Mouse (Mus musculus) layer of hippocampus, adult 6 months (tissue): ENCODE measurements around the gene Stx1b. TPM values are rescaled to one million over a fixed set of nuclear protein-coding genes. Genes with fewer than 3 reads are reported as not detected.

ENCODE experiments used
- long read RNA-seq, 2 experiments: library from polyadenylated mRNA; unstranded; transcript quantifications; one replicate each; pipeline ENCODE4 v2.0.0; 2019 to 2020
- polyA plus RNA-seq: library from polyadenylated mRNA; unstranded; fragments of <200 nt; fragmentation: Nextera tagmentation; gene quantifications from 2 replicates; pipeline ENCODE4 v1.2.3, GENCODE M21; 2021

Gene Stx1b
- 29.2 and 31.2 TPM in 2 replicates for polyA plus RNA-seq
- long read RNA-seq, experiment 1, full-length matches to known transcripts, result 2 of 33 reads
- long read RNA-seq, experiment 1, partial matches to known transcripts, result 5 of 33 reads
- long read RNA-seq, experiment 1, other reads (novel, unspliced or antisense), result 26 of 33 reads
- long read RNA-seq, experiment 2, full-length matches to known transcripts, result 39 of 112 reads
- long read RNA-seq, experiment 2, partial matches to known transcripts, result 1 of 112 reads
- long read RNA-seq, experiment 2, other reads (novel, unspliced or antisense), result 72 of 112 reads

GRCm38 (mm10) chr7:127824176-127824871, at the start of gene Stx1b, which contains the start of gene Stx4a:
Stx1b (minus strand) TSS chr7:127824549.
Stx4a (plus strand) TSS chr7:127824294.

GRCm38 (mm10) chr7:127800435-127801009, 23.8 kb downstream of the Stx1b start, which contains the start of gene Hsd3b7:
Hsd3b7 (plus strand) TSS chr7:127800604.

DNA sequence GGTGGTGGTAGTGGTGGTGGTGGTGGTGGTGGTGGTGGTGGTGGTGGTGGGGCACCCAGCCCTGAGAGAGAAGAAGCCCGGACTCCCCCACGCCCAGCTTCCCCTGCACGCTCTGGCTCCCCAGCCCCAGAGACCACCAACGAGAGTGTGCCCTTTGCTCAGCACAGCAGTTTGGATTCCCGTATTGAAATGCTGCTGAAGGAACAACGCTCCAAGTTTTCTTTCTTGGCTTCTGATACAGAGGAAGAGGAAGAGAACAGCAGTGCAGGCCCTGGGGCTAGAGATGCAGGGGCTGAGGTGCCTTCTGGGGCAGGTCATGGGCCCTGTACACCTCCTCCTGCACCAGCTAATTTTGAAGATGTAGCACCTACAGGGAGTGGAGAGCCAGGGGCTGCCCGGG, 39.0 kb downstream of the Stx1b start, which contains the start of gene Gm49388:
Gm49388 (plus strand) TSS at position 301 of the 400 bp plus-strand sequence.

DNA sequence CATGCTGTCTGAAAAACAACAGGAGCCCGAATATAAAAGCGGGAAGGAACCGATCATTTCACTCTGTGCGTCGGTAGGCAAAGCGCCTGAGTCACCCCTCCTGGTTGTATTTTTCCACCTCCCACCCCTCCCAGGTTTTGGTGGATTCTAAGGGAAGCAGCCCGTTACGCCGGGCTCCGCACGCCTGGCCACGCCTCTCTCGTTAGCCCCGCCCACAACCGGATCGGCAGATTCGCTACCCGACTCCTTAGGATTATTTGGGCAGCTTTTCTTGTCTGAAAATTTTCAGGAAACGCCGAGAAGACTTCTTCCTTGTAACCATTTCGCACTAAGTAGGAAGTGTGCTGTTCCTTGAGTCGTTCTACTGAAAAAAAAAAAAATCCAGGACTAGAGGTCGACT, 47.9 kb downstream of the Stx1b start, which contains the start of gene Setd1a:
Setd1a (plus strand) TSS at position 245 of the 400 bp plus-strand sequence.

DNA sequence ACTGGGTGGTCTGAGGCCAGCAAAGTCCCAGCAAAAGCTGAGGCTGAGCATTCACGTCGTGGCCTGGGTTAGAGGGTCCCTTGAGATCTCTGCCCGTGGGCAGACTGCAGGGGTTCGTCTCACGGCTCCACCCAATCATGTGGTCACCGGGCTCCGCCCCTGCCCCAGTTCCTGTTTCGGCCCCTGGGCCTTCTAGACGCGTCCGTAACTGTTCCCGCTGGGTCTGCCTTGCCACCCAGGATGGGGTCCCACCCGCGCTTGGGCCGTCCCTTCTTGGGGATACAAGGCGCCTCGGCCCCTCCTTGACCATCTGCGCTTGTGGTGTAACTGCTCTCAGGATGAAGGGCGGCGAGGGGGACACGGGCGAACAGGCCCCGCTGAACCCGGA, 54.7 kb downstream of the Stx1b start, which contains the start of gene Orai3:
Orai3 (plus strand) TSS at position 165 of the 388 bp plus-strand sequence.

Other genes starting within 250 kb of the Stx1b start
- gene Ccdc189, start 236.0 kb downstream of the Stx1b start, polyA plus RNA-seq, result 14.1 and 19.3 TPM in 2 replicates
- 8.5 and 10.1 TPM in 2 replicates for gene Rnf40, start 235.8 kb downstream of the Stx1b start, polyA plus RNA-seq
- gene Zfp629, start 208.8 kb downstream of the Stx1b start, polyA plus RNA-seq, result 2.6 and 3.4 TPM in 2 replicates
- 5.1 and 6.0 TPM in 2 replicates for gene Bcl7c, start 115.6 kb downstream of the Stx1b start, polyA plus RNA-seq
- gene Ctf1, start 111.8 kb downstream of the Stx1b start, polyA plus RNA-seq, result 4.1 and 4.5 TPM in 2 replicates
- gene Ctf2, start 92.4 kb downstream of the Stx1b start, polyA plus RNA-seq, result 0.08 TPM in 1 of 2 replicates, not detected in the other
- gene Fbxl19, start 80.0 kb downstream of the Stx1b start, polyA plus RNA-seq, result 1.0 TPM in 2 replicates
- 31.4 and 32.6 TPM in 2 replicates for gene Orai3, start 54.7 kb downstream of the Stx1b start, polyA plus RNA-seq
- gene Setd1a, start 47.9 kb downstream of the Stx1b start, polyA plus RNA-seq, result 7.7 and 12.9 TPM in 2 replicates
- gene Gm49388, start 38.9 kb downstream of the Stx1b start, polyA plus RNA-seq, result not detected in 2 replicates
- gene Hsd3b7, start 23.9 kb downstream of the Stx1b start, polyA plus RNA-seq, result 5.9 and 14.2 TPM in 2 replicates
- 9.9 and 10.7 TPM in 2 replicates for gene Stx4a, start 255 bp downstream of the Stx1b start, polyA plus RNA-seq
- 4.8 and 5.7 TPM in 2 replicates for gene Zfp646, start 51.7 kb upstream of the Stx1b start, polyA plus RNA-seq
- 9.2 and 11.8 TPM in 2 replicates for gene Zfp668, start 52.3 kb upstream of the Stx1b start, polyA plus RNA-seq
- gene Prss53, start 66.4 kb upstream of the Stx1b start, polyA plus RNA-seq, result 0.75 and 0.94 TPM in 2 replicates
- not detected in 2 replicates for gene Gm21974, start 70.9 kb upstream of the Stx1b start, polyA plus RNA-seq
- gene Vkorc1, start 71.1 kb upstream of the Stx1b start, polyA plus RNA-seq, result 103 and 112 TPM in 2 replicates
- 53.7 and 57.1 TPM in 2 replicates for gene Bckdk, start 79.5 kb upstream of the Stx1b start, polyA plus RNA-seq
- gene Kat8, start 88.0 kb upstream of the Stx1b start, polyA plus RNA-seq, result 14.9 and 15.5 TPM in 2 replicates
- 0.41 and 1.6 TPM in 2 replicates for gene Prss8, start 105.6 kb upstream of the Stx1b start, polyA plus RNA-seq
- gene Prss36, start 122.2 kb upstream of the Stx1b start, polyA plus RNA-seq, result 17.7 TPM in 2 replicates
- gene Fus, start 142.9 kb upstream of the Stx1b start, polyA plus RNA-seq, result 5.8 TPM in 2 replicates
- 16.7 and 20.5 TPM in 2 replicates for gene Pycard, start 169.3 kb upstream of the Stx1b start, polyA plus RNA-seq
- gene Trim72, start 179.4 kb upstream of the Stx1b start, polyA plus RNA-seq, result not detected in 2 replicates
- 3.3 and 3.4 TPM in 2 replicates for gene Itgam, start 238.1 kb upstream of the Stx1b start, polyA plus RNA-seq
- 0.04 TPM in 1 of 2 replicates, not detected in the other for gene Gm49368, start 238.1 kb upstream of the Stx1b start, polyA plus RNA-seq